Mouse (Mus musculus) left cerebral cortex, postnatal 14 days (tissue): ENCODE measurements around the gene Epb41l2. TPM values are rescaled to one million over a fixed set of nuclear protein-coding genes. Genes with fewer than 3 reads are reported as not detected.
A peak's percentile ranks its signal among the peaks of the same experiment; 100 is the strongest.

Experiments used
- DNase-seq, 2 experiments: peaks; one replicate each; pipeline ENCODE4 v3.0.0; 2021 to 2022; ENCODE audit warnings: low spot score in 2 of 2, mixed read lengths in 1 of 2
- intact Hi-C: fragments of 180-260 bp; cut with DNase I; formaldehyde crosslinking; loops from one replicate; pipeline ENCODE4 v1.15.1; 2025
- total RNA-seq, 2 experiments: library from RNA; stranded (reverse); gene quantifications; 2 replicates each; pipeline ENCODE4 v1.2.3; 2021

Epb41l2 gene
- total RNA-seq, 2 experiments from 2014 or later, result 199 to 201 TPM

DNA sequence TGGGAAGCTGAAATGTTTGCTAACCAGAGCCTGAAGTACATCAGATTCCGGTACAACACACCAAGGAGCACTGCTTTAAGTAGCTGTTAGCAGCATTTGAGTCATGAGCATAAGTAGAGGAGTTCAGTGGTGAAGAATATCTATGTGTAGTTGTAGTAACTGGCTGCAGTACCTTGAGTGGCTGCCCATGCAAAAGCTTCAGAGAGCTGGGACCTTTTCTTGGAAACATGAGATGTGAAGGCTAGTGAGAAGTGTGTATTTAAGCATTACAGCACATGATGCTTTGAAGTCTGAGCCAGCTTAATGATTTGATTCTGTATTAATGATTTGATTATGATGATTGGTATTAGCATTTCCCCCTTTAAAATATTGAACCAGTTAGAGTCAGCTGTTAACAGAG lies 34.1 kb downstream of the Epb41l2 start:
- no peak for DNase-seq
- intact Hi-C loops, result loop anchor here (10.0 kb wide), 1 partner anchor 91 kb away; no protein-coding TSS in a partner anchor

- intact Hi-C loops, result loop anchor here (10.0 kb wide), 1 partner anchor 89 kb away; no protein-coding TSS in a partner anchor
- no peak for DNase-seq
These were observed 35.8 kb downstream of the Epb41l2 start for GRCm38 (mm10) chr10:25395236-25395886.

DNA sequence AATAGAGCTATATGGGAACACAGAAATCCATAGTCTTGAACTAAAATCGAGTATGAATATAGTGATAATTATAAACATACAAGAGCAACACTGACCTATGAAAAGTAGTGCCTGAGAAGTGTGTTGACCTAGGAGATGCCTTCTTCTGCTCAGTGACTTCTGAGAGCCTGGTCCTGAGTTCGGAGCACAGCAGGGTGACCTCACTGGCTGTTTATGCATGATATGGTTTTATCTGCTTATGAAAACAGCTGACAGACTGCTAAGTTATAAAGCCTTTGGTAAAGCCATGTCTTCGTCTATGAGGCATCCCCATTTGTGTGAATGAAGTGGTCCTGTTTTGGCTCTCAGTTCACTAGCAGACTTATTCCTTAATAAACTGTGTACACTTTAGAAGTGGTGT lies 37.3 kb downstream of the Epb41l2 start:
- intact Hi-C loops, result loop anchor here (10.0 kb wide), 1 partner anchor 88 kb away; no protein-coding TSS in a partner anchor
- no peak for DNase-seq

- peak in 1 of 2 experiments; percentile 17 for DNase-seq
- intact Hi-C loops, result loop anchor here (10.0 kb wide), 1 partner anchor 87 kb away; no protein-coding TSS in a partner anchor
These were observed 38.4 kb downstream of the Epb41l2 start for GRCm38 (mm10) chr10:25397767-25398690.

DNA sequence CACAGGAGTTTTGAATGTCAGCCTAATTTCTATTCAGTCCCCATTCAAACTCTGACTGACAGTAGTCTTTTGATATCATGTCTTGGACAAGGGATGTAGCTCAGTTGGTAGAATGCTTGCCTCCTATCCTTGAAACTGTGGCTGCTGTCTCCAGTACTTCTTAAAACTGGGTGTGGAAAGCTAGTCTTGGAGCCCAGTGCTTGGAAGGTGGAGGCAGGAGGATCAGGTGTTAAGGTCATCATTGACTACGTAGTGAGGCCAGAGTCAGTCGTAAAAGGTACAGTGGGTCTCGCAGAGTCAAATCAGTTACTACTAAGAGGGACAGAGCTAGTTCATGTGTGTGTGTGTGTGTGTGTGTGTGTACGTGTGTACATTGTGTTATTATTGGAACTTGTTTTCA lies 39.4 kb downstream of the Epb41l2 start:
- intact Hi-C loops, result loop anchor here (10.0 kb wide), 1 partner anchor 86 kb away; no protein-coding TSS in a partner anchor
- DNase-seq, result no peak

DNA sequence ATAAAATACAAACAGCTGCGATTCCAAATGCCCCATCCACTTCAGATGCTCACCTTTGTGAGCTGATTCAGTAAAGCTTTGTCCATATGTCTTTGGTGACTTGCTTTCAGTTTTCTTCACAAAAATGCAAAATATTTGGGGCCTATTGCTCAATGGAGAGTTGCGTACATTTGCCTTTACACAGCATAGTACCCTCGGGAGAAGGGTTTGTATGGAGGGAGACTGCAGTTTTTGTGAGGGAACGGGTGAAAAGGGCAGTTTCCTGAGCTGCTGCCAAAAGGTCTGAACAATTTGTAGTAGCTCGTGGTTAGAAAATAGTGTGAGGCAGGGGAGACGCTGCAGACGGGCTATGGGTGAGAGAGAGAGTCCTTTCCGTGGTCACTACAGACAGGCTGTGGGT lies 40.5 kb downstream of the Epb41l2 start:
- DNase-seq, result no peak
- intact Hi-C loops, result no loop called here

DNA sequence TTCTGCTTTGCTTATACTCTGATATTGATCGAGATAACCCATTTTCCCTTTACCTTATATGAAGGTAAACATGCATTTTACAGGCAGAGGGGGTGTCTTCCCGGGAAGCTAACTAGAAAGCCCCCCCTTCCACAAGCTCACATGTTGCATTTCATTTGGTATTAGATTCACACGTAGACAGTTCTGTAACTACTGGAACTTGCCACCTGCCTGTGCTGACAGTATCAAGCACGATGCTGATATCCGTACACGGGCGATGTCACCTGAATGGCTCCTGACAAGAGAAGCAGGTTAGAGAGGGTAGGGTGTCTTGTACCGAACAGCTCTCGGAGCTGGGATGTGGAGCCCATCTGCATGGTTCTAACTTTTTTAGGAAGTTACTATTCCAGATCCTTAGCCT lies 41.0 kb downstream of the Epb41l2 start:
- intact Hi-C loops, result no loop called here
- DNase-seq, result no peak

- intact Hi-C loops, result no loop called here
- DNase-seq, result no peak
These were observed 41.8 kb downstream of the Epb41l2 start for GRCm38 (mm10) chr10:25401356-25401755.

- intact Hi-C loops, result no loop called here
- DNase-seq, result no peak
These were observed 43.3 kb downstream of the Epb41l2 start for GRCm38 (mm10) chr10:25402886-25403285.

DNA sequence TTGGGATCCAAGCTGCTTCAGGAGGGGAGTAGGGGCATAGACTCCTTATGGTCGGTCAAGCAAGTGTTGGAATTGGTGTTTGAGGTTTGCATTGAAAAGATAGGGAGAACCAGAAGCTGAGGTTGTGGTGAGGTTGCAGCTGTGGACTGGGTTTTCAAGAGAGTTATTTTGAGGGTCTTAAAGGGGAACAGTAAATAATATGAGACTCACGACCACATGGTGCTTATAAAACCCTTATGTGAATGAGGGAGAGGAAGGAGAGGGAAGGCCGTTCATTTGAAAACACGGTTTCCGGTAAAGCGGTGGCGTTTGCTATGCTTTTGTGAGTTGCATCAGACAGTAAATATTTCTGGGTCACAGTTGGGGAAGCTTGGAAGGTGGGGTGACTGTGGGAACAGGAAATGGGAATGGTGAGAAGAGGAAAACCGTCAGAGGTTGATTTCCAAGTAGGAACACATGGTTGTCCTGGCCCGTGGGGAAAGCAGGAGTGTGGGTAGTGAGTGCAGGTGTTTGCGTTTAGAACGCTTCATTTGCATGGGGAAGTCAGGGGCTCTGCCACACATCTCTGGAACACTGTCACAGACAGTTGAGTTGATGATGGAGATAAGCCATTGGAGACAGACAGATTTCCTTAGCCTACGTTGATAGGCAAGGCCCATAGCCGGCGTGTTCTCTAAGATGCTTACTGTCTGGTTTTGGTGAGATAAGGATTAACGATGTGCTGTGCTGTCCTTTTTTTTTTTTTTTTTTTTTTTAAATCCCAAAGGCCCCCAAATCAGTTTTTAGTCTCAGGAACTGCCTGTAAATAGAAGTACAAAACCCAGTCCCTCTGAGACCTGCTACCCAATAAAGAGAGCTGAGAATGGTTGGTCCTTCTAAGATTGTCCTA lies 44.5 kb downstream of the Epb41l2 start:
- intact Hi-C loops, result no loop called here
- no peak for DNase-seq

GRCm38 (mm10) chr10:25404702-25405098 lies 45.1 kb downstream of the Epb41l2 start:
- DNase-seq, result no peak
- intact Hi-C loops, result no loop called here

DNA sequence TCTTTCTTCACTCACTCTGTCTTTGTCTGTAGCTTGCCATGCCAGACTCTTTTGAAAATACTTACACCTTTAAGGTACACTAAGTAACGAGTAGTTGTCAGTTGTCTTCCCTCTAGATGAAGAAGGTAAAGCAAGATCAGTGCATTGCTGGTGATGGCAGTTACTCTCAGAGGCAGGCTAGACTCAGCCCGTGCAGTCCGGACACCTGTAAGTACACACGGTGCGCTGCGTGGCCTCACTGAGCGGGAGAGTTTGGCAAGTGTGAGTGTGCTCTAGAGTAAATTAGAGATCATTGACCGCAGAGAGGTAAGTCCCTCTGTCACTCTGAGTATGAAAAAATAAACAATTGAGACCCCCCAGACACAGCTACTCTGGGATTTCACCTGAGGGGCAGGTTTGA lies 46.0 kb downstream of the Epb41l2 start:
- DNase-seq, result no peak
- intact Hi-C loops, result no loop called here

DNA sequence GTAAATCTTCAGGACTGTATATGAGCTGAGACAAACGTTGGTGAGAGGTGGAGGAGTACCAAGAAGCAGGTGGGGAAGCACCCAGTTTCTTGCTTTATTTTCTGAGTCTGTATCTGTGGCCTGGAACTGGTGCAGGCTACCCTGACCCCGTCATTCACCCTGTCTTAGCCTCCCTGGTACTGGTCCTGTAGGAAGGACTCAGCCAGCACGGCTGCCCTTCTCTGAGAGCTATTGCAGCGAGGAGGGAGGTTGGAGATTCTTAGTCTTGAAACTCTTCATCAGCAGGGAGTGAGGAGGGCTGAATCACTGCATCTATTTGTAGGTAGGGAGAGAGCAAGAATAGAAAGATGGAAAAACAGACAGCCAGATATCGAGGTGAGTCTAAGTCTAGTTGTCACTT lies 47.1 kb downstream of the Epb41l2 start:
- no peak for DNase-seq
- intact Hi-C loops, result no loop called here

- DNase-seq, result no peak
- intact Hi-C loops, result no loop called here
These were observed 48.6 kb downstream of the Epb41l2 start for GRCm38 (mm10) chr10:25408136-25408650.

- DNase-seq, result no peak
- intact Hi-C loops, result no loop called here
These were observed 52.3 kb downstream of the Epb41l2 start for GRCm38 (mm10) chr10:25411836-25412373.

DNA sequence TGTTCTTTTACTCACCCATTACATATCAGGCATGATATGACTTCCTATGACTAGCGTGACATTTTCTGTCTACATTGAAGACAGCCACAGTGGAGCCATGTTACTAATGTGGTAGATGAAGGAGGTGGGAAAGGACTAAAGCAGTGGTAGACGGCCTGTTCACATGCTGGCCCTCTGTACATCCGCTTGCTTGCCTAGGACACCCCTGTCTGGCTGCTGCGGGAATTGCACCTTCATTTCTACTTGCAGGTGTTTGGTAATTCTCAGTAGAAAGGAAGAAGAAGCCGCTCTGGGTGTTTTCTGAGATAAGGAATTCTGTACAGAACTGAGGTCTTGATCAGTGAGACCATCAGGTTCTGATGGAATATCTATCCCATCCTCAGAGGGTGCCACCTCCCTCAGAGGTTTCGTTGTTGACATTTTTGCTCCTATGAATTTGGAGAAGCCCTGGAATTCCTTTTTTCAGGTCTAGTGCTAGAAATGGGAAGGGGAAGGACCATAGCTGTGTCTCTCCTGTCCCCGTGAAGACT lies 55.7 kb downstream of the Epb41l2 start:
- no peak for DNase-seq
- intact Hi-C loops, result no loop called here

DNA sequence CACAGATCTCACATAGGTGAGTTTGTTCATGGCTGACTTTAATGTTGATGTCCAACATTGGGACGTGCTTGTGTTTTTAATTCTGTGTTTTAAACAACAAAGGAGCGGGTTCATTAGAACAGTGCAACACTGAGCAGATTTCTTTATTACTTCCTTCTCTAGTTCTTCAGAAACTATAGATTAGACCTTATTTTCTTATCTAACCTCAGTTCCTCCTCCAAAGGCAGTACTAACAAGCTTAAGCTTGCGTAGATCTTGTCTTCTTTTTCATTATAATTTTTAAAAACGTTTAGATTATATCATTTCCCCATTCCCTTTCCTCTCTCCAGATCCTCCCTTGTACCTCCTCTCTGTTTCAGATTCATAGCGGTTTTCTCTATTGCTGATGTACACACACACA lies 57.1 kb downstream of the Epb41l2 start:
- intact Hi-C loops, result no loop called here
- no peak for DNase-seq

DNA sequence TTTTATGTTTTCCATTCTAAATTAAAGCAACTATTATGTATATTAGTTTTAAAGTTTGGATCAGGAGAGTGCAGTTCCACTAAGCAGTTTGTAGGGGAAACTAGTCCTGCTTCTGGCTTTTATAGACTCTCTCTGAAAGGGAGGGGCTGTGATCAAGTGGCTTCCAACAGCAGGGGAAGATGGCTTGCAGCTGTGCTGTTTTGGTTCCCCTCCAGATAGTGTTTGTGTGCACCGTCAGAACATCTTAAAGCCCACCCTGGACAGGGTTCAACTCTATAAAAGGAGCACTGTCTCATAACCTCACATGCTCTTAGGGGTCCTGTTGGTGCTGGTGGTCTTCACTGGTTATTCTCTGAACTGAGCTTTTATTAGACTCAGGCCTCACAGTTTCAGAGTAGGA lies 66.5 kb downstream of the Epb41l2 start:
- DNase-seq, result no peak
- intact Hi-C loops, result no loop called here

GRCm38 (mm10) chr10:25426814-25427213 lies 67.2 kb downstream of the Epb41l2 start:
- intact Hi-C loops, result no loop called here
- DNase-seq, result no peak
